Mouse (Mus musculus): ENCODE measurements around the gene Ppih.
A peak's percentile ranks its signal among the peaks of the same experiment; 100 is the strongest.
"Not testable (repeated sequence)": the region's sequence is repeated elsewhere in the genome, so short reads cannot be mapped to it uniquely, and the experiment has no call there.

Gene Ppih

DNA sequence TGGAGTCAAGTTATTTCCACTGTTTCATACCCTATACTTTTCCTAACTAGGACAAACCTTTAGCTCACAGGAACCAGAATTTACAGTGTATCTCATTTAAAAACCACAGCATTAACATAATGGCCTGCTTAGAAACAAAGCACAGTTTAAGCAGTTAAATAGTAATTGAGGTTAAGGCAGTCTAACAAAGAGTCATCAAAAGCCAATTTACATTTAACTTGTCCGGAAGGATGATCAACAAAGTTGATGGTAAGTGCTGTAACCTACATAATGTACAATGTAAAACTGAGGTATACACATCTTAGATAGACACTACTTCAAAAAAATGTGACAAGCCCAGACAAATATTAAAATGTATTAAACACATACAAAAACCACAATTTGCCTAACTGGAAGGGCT, 28.4 kb downstream of the Ppih start:
- no peak for DNase-seq (ENCODE audit: low spot score)

GRCm38 (mm10) chr4:119285336-119285735, 35.0 kb downstream of the Ppih start:
- DNase-seq (ENCODE audit: low spot score): no peak

GRCm38 (mm10) chr4:119284861-119285260, 35.5 kb downstream of the Ppih start:
- no peak for DNase-seq (ENCODE audit: low spot score)

GRCm38 (mm10) chr4:119278784-119279183, 41.6 kb downstream of the Ppih start:
- DNase-seq (ENCODE audit: low spot score): not testable (repeated sequence)

- DNase-seq (ENCODE audit: low spot score): no peak
Observed at GRCm38 (mm10) chr4:119275726-119276125, 44.6 kb downstream of the Ppih start.

DNA sequence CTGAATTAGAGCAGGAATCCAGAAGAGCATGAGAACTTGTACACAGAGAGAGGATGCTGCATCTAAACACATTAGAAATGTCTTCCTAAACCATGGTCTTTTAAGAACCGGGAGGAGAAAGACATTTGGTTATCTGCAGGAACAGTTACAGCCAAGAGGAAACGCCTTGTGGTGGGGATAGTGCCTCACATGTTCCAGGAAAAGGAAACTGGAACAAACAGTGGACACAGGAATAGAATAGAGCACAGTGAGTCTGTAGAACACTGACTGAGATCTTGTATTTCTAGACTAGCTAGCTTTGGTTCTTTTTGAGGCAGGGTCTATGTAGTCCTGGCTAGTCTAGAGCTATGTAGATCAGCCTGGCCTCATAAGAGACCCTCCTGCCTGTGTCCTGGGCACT, 45.1 kb downstream of the Ppih start:
- DNase-seq (ENCODE audit: low spot score): no peak

GRCm38 (mm10) chr4:119274627-119275026, 45.7 kb downstream of the Ppih start:
- no peak for DNase-seq (ENCODE audit: low spot score)

DNA sequence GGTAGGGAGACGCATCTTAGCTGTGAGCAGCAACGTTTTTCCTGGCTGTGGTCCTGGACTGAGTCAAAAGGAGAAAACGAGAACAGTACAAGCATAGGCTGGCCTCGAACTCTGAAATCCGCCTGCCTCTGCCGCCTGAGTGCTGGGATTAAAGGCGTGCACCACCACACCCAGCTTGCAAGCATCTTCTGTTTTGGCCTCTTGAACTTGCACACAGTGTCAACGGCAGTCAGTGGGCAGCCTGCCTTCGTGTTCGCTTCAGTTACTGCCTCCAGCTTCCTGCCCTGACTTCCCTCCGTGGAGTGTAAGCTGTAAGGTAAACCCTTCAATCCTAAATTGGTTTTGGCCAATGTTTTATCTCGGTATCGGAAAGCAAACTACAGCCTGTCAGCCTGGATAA, 53.7 kb downstream of the Ppih start:
- no peak for DNase-seq (ENCODE audit: low spot score)

DNA sequence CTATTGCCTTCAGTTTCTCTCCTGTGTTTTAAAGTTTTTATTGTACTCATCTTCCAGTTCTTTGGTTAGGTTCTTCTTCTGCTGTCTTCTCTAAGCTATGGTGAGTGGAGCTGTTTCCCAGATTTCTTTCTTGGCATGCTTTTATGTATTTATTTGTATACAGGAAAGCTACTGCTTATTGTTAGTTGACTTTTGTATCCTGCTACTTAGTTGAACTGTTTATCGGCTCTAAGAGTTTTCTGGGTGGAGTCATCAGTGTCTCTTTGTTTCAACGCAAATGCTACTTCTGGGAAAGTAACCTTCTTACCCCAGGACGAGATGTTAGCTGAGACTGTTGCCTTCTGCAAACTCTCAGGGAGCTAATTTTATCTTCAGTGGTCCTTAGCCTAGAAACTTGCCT, 56.9 kb downstream of the Ppih start:
- no peak for DNase-seq (ENCODE audit: low spot score)

- no peak for DNase-seq (ENCODE audit: low spot score)
Observed at GRCm38 (mm10) chr4:119262483-119262882, 57.9 kb downstream of the Ppih start.

GRCm38 (mm10) chr4:119261087-119261713, 59.1 kb downstream of the Ppih start:
- no peak for DNase-seq (ENCODE audit: low spot score)

GRCm38 (mm10) chr4:119259344-119260254, 60.7 kb downstream of the Ppih start:
- peak; percentile 24 for DNase-seq (ENCODE audit: low spot score)

DNA sequence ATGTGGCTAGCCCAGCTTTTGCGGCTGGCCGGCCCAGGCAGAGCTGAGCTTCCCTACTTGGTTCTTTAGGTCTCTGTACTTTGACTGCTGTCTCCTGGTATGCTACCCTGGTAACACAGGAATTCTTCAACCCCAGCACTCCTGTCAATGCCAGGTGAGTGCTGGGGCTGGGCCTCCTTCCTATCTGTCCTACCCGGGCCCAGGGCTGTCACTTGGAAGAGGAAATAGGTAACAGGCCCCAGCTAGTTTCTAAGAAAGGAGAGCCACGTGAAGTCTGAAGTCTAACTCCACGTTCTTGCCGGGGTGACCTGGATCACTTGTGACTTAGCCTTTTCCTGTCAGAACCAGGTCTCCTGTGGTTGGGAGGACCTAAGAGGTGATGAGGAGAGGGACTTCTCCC, 63.3 kb downstream of the Ppih start:
- DNase-seq (ENCODE audit: low spot score): no peak

- DNase-seq (ENCODE audit: low spot score): no peak
Observed at GRCm38 (mm10) chr4:119255351-119255750, 65.0 kb downstream of the Ppih start, which contains the start of gene Cldn19. Gene Cldn19 (plus strand): TSS chr4:119255414.

DNA sequence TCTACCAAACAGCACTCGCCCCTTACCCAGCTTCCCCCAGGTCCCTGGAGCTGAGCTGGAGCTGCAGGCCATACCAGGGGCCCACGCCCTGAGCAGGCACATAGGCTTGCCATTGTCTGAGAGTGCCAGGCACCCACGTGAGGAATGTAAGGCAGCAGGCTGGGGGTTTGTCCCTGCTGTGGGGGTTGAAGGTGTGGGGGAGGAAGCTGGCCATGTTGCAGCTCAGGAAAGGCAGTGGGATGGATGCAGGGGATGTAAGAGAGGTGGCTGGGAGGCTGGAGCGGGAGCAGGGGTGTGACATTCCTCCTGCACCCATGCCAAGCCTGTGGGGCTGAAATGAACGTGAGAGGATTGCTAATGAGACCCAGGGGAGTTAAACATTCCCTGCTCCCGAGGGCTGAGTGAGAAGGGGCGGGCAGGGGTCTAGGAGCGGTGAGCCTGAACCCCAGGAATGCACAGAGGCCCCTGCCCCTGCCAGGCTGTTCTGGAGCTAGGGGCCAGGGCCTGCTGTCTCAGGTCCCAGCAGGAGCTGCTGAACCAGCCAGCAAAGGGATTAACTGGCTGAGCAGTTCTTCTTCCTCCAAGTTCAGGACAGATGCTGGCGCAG, 66.2 kb downstream of the Ppih start:
- DNase-seq (ENCODE audit: low spot score): peak; percentile 44

DNA sequence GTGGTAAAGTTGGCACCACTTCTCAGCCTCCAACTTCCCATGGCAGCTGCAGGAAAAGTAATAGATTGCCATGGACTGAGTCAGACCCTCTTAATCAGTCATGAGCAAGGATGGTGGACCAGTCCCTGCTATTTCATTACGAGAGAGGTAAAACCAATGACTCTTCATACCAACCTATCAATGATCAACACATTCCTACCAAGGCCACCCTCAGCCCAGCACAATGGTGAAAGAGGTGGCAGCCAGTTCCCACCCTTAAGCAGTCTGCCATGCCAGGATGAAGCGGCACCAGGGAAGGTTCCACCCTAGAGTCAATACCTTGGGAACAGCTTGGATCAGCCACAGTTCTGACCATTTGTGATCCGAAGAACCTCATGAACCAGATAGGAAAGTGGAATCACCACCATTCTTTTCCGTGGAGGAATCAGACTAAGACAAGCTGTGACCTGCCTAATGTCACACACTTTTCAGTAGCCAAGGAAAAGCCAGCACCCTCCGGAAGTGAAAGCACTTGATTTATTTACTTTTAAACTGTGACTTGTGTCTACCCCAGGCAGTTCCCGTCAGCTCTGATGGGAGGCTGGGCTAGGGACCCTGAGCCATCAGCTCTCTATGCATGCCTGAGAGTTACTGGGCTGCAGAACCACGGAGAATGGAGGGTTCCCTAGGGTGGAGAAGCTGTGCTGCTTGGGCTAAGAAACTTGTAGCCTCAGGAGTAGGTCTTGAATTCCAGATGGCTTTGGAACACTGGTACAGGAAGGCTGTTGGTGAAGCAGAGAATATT, 68.1 kb downstream of the Ppih start:
- DNase-seq (ENCODE audit: low spot score): no peak
